Mouse (Mus musculus): Measurements from ENCODE around the gene Agbl3.

GRCm38 (mm10) chr6:34907121-34907614, 126.9 kb downstream of the Agbl3 start:
- no peak for TF ChIP-seq CTCF (IDR thresholded peaks at IDR 0.05; ENCODE audit: insufficient read depth, low read depth, low read length)
- no peak for TF ChIP-seq POLR2A (IDR thresholded peaks at IDR 0.05; ENCODE audit: insufficient read depth, low read depth, low read length)
